Mouse (Mus musculus) midbrain, postnatal 0 days (tissue): ENCODE data around the gene Grm5. TPM values are rescaled to one million over a fixed set of nuclear protein-coding genes. Genes with fewer than 3 reads are reported as not detected.
A peak's percentile ranks its signal among the peaks of the same experiment; 100 is the strongest.

Source experiments
- ATAC-seq: fragments of 200-750 bp; cut with Nextera tagmentation; 2 replicates; pipeline ENCODE4 v1.8.0; 2017; ENCODE audit warnings: moderate number of reproducible peaks, mild to moderate bottlenecking, moderate TSS enrichment, moderate library complexity; ENCODE audit not compliant: low FRiP score
- DNase-seq: peaks from one replicate; pipeline ENCODE4 v3.0.0-alpha.2; 2015; ENCODE audit warnings: low spot score
- H3K27ac ChIP-seq: fragments of 300-500 bp; sonication (generic); 2 replicates; pipeline ENCODE4 v1.5.1; 2014; ENCODE audit warnings: low read depth, mild to moderate bottlenecking, low read length, mixed read lengths
- H3K27me3 ChIP-seq: fragments of 300-500 bp; sonication (generic); 2 replicates; pipeline ENCODE4 v1.6.1; 2014; ENCODE audit warnings: low read length, control low read depth, mixed read lengths; ENCODE audit not compliant: insufficient read depth
- H3K36me3 ChIP-seq: fragments of 300-500 bp; sonication (generic); 2 replicates; pipeline ENCODE4 v1.6.1; 2014; ENCODE audit warnings: low read length, control low read depth, mixed read lengths; ENCODE audit not compliant: insufficient read depth
- H3K4me1 ChIP-seq: fragments of 300-500 bp; sonication (generic); 2 replicates; pipeline ENCODE4 v1.6.1; 2014; ENCODE audit warnings: mild to moderate bottlenecking, control low read depth, antibody characterized with exemption, low read length, mixed read lengths; ENCODE audit not compliant: insufficient read depth
- H3K4me2 ChIP-seq: fragments of 300-500 bp; sonication (generic); 2 replicates; pipeline ENCODE4 v1.6.1; 2014; ENCODE audit warnings: low read depth, mild to moderate bottlenecking, low read length, mixed read lengths; ENCODE audit not compliant: poor library complexity, severe bottlenecking
- H3K4me3 ChIP-seq: fragments of 300-500 bp; sonication (generic); 2 replicates; pipeline ENCODE4 v1.5.1; 2014; ENCODE audit warnings: low read depth, mild to moderate bottlenecking, low read length, moderate library complexity
- H3K9ac ChIP-seq: fragments of 300-500 bp; sonication (generic); replicated peaks from 2 replicates; pipeline ENCODE4 v1.6.1; 2014; ENCODE audit warnings: mild to moderate bottlenecking, low read length, moderate library complexity, mixed read lengths; ENCODE audit not compliant: poor library complexity, severe bottlenecking
- H3K9me3 ChIP-seq: fragments of 300-500 bp; sonication (generic); 2 replicates; pipeline ENCODE4 v1.6.1; 2016; ENCODE audit warnings: low read length, control low read depth
- CTCF ChIP-seq: IDR thresholded peaks from 2 replicates; pipeline ENCODE4 v1.5.1; 2016; ENCODE audit warnings: antibody characterized with exemption, mild to moderate bottlenecking
- WGBS: fragments of 180-500 bp; shearing (Covaris S2); extraction: QIAGEN DNeasy Blood & Tissue Kit; methylation state at CpG from one replicate; pipeline ENCODE4 v1.1.7; 2014; 5-methylcytosine and 5-hydroxymethylcytosine counted together
- polyA plus RNA-seq: library from polyadenylated mRNA; unstranded; fragments of >200 nt; fragmentation: Nextera tagmentation; extraction: Ambion mirVana; gene quantifications from 2 replicates; pipeline ENCODE4 v1.2.1, GENCODE M21; 2015
- total RNA-seq: library from RNA; depleted of rRNA; stranded (reverse); fragments of >200 nt; gene quantifications from 2 replicates; pipeline ENCODE4 v1.2.3, GENCODE M21; 2014

Gene Grm5
- total and polyA plus RNA-seq, 2 experiments from 2014 or later = 73.6 to 237 TPM

- Histone ChIP-seq H3K4me3 (no peak overlapping the region), H3K27me3 (no peaks in the 10 kb centered on the region), H3K4me2 (no peak overlapping the region), H3K9ac (no peak overlapping the region), H3K4me1 (no peaks in the 10 kb centered on the region), H3K27ac (no peak overlapping the region), H3K36me3 (no peaks in the 10 kb centered on the region), H3K9me3 (no peaks in the 10 kb centered on the region)
- DNase-seq = peak; percentile 10
- ATAC-seq = 0 out of 2 replicates have a peak, but pooled peaks have one; percentile 16
- TF ChIP-seq CTCF = no peak
Measured at GRCm38 (mm10) chr7:88091115-88091514, 507.1 kb downstream of the Grm5 start.

GRCm38 (mm10) chr7:88096536-88097107 lies 512.7 kb downstream of the Grm5 start:
- no peaks in the 10 kb centered on the region for H3K4me1 ChIP-seq
- ATAC-seq = no peak
- H3K27me3 ChIP-seq = no peaks in the 10 kb centered on the region
- H3K9me3 ChIP-seq = no peaks in the 10 kb centered on the region
- H3K4me3 ChIP-seq = no peak overlapping the region
- no peak overlapping the region for H3K27ac ChIP-seq
- H3K36me3 ChIP-seq = no peaks in the 10 kb centered on the region
- H3K4me2 ChIP-seq = no peak overlapping the region
- no peak overlapping the region for H3K9ac ChIP-seq
- no peak for DNase-seq
- 47% methylated on average over 1 of the region's 1 CpGs for WGBS
- no peak for TF ChIP-seq CTCF

- ATAC-seq (no peak), DNase-seq (peak; percentile 40)
- Histone ChIP-seq H3K9me3 (no peaks in the 10 kb centered on the region), H3K27ac (no peak overlapping the region), H3K9ac (no peak overlapping the region), H3K27me3 (no peaks in the 10 kb centered on the region), H3K4me1 (no peaks in the 10 kb centered on the region), H3K4me3 (no peak overlapping the region), H3K36me3 (no peaks in the 10 kb centered on the region), H3K4me2 (no peak overlapping the region)
- peak; percentile 69 for TF ChIP-seq CTCF
- 11% methylated on average over 1 of the region's 1 CpGs for WGBS
Measured at GRCm38 (mm10) chr7:88097715-88098114, 513.7 kb downstream of the Grm5 start.

GRCm38 (mm10) chr7:88116724-88117409 lies 532.9 kb downstream of the Grm5 start:
- H3K4me2 ChIP-seq = no peak overlapping the region
- 68% methylated on average over 6 of the region's 6 CpGs for WGBS
- no peak overlapping the region for H3K27ac ChIP-seq
- H3K9ac ChIP-seq = no peak overlapping the region
- ATAC-seq (no peak), DNase-seq (peak; percentile 3)
- H3K4me3 ChIP-seq = no peak overlapping the region
- TF ChIP-seq CTCF = no peak
- no peaks in the 10 kb centered on the region for H3K4me1 ChIP-seq
- H3K9me3 ChIP-seq = no peaks in the 10 kb centered on the region
- no peaks in the 10 kb centered on the region for H3K36me3 ChIP-seq
- no peaks in the 10 kb centered on the region for H3K27me3 ChIP-seq

GRCm38 (mm10) chr7:88128080-88128848 lies 544.3 kb downstream of the Grm5 start:
- WGBS = 93% methylated on average over 8 of the region's 8 CpGs
- Histone ChIP-seq H3K27ac (no peak overlapping the region), H3K36me3 (no peaks in the 10 kb centered on the region), H3K9ac (no peak overlapping the region), H3K9me3 (no peaks in the 10 kb centered on the region), H3K27me3 (no peaks in the 10 kb centered on the region), H3K4me2 (no peak overlapping the region), H3K4me3 (no peak overlapping the region), H3K4me1 (peaks cover 5% of the 10 kb centered on the region; the same call in 1 of the 2 replicates)
- TF ChIP-seq CTCF = no peak
- no peak for DNase-seq
- no peak for ATAC-seq
